Mouse (Mus musculus): ENCODE results near the gene Npas2. TPM values are rescaled to one million over a fixed set of nuclear protein-coding genes. Genes with fewer than 3 reads are reported as not detected.

Npas2 gene
- total RNA-seq, 1 experiment from 2014 or later, result 0.50 TPM

DNA sequence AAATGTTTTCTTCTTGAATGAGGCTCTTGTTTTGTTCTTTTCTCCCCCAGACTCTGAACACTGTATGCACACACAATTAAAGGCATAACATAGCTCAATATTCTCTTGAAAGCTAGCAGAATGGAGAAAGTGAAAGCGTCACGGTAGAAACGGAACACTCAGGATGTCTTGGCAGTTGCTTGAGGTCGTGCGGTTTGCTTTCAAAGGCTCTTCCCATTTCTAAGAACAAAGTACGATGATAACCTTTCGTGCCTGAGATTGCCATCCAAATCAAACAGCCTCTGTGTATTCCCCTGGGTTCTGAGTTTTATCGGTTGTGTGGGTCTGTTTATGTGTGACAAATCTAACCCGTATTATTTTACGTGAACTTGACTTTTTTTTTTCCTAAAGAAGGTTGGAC lies 11.5 kb downstream of the Npas2 start:
- ATAC-seq (replicated peaks in 1 of 2; ENCODE audit: insufficient read depth in 1 of 2, low FRiP score in 2 of 2, low TSS enrichment in 1 of 2, low read depth in 1 of 2, poor library complexity in 2 of 2, severe bottlenecking in 2 of 2), result peak; percentile 64 to 73

DNA sequence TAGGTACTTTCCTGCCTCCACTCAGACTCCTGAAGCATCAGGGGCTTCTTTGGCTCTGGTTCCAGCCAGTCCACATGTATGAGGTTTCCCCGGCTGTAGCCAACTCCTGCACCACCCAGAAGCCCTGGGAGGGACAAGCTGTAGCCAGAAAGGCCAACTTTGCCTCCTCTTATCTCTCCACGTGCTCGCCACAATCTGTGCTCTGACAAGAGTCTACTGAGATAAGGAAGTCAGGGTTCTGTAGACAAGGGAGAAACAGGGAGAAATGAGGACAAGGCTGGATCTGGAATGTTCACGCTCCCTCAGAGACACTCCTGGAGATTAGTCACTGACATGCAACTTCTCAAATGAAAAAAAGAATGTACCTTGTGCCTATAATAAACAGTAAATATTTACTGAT lies 12.2 kb downstream of the Npas2 start:
- no peak for ATAC-seq (replicated peaks in 1 of 2; ENCODE audit: insufficient read depth in 1 of 2, low FRiP score in 2 of 2, low TSS enrichment in 1 of 2, low read depth in 1 of 2, poor library complexity in 2 of 2, severe bottlenecking in 2 of 2)

DNA sequence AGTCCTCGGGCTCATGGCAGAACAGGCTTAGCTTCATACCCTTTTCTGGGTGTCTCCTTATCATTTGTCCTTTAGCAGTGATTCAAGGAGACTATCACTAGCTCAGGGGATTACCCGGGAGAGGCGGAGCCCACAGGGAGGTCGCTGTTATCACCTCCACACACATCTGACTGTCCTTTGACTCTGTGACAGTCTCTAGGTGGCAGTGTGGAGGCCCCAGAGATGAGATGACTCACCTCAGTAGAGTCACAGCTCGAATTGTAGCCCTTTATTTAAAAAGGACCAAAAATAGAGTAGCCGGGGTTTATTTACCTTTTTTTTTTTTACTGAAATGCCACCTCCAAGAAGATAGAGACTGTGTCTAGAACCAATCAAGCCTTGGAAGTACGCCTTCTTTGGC lies 13.4 kb downstream of the Npas2 start:
- ATAC-seq (replicated peaks in 1 of 2; ENCODE audit: insufficient read depth in 1 of 2, low FRiP score in 2 of 2, low TSS enrichment in 1 of 2, low read depth in 1 of 2, poor library complexity in 2 of 2, severe bottlenecking in 2 of 2), result no peak

GRCm38 (mm10) chr1:39210928-39211327 lies 17.4 kb downstream of the Npas2 start:
- peak; percentile 65 to 68; a peak in 3 of 4 replicates for ATAC-seq (replicated peaks in 1 of 2; ENCODE audit: insufficient read depth in 1 of 2, low FRiP score in 2 of 2, low TSS enrichment in 1 of 2, low read depth in 1 of 2, poor library complexity in 2 of 2, severe bottlenecking in 2 of 2)

DNA sequence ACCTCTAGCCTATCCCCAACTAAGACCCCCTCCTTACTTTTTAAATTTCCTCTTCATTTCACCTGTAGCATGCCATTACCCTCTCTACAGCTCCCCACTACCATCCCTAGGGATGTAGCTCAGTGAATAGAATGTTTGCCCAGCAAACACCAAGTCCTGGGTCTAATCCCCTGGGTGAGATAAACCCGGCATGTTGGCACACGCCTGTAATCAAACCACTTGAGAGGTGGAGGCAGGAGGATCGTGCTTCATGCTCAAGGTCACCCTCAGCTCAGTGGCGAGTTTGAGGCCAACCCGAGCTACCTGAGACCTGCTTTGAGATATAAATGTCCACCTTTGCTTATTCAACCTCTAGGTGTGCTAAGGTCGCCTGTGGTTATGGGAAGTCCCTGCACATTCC lies 19.5 kb downstream of the Npas2 start:
- ATAC-seq (replicated peaks in 1 of 2; ENCODE audit: insufficient read depth in 1 of 2, low FRiP score in 2 of 2, low TSS enrichment in 1 of 2, low read depth in 1 of 2, poor library complexity in 2 of 2, severe bottlenecking in 2 of 2), result no peak

DNA sequence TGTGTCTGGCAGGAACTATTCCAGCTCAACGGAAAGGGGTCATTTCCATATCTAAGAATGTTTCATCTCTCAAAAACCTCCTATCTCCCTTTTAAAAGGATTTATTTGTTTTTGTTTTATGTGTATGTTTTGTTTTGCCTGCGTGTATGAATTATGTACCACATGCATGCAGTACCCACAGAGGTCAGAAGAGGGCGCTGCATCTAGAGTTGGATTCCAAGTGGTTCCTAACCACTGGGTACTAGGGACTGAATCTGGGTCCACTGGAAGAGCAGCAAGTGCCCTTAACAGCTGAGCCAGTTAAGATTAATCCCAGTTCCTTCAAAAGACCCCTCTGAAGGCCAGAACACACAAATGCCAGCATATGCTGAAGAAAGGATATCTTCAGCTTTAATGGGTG lies 24.1 kb downstream of the Npas2 start:
- ATAC-seq (replicated peaks in 1 of 2; ENCODE audit: insufficient read depth in 1 of 2, low FRiP score in 2 of 2, low TSS enrichment in 1 of 2, low read depth in 1 of 2, poor library complexity in 2 of 2, severe bottlenecking in 2 of 2), result no peak

DNA sequence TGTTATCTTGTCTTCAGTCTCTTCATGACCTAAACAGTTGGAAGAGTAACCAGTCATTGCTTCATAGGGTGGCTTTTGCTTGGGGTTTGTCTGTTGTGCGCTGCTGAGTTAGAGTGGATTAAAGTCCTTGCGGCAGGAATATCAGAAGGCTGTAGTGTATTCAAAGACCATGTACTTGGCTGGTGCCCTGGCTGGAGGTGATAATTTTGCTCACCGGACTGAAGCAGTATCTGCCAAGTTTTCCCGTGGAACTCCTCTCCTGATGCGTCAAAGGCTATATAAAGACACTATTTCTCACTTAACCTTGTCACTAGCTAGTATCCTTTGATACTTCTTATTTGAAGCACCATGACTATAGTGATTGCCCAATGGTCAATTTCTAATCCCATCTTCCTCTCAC lies 34.9 kb downstream of the Npas2 start:
- no peak for ATAC-seq (replicated peaks in 1 of 2; ENCODE audit: insufficient read depth in 1 of 2, low FRiP score in 2 of 2, low TSS enrichment in 1 of 2, low read depth in 1 of 2, poor library complexity in 2 of 2, severe bottlenecking in 2 of 2)

DNA sequence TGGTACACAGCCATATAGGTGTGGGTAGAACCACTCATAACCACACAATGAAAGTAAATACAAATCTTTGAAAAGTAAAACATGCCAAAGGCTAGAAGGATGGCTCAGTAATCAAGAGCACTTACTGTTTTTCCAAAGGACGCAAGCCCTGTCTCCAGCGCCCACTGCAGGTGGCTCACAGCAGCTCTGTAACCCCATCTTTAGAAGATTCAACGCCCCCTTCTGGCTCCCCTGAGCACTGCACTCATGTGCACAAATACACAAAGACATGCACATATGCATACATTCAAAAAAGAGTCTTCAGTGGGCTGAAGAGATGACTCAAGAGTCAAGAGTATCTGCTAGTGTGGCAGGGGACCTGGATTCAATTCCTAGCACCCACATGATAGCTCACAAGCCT lies 36.5 kb downstream of the Npas2 start:
- ATAC-seq (replicated peaks in 1 of 2; ENCODE audit: insufficient read depth in 1 of 2, low FRiP score in 2 of 2, low TSS enrichment in 1 of 2, low read depth in 1 of 2, poor library complexity in 2 of 2, severe bottlenecking in 2 of 2), result no peak

DNA sequence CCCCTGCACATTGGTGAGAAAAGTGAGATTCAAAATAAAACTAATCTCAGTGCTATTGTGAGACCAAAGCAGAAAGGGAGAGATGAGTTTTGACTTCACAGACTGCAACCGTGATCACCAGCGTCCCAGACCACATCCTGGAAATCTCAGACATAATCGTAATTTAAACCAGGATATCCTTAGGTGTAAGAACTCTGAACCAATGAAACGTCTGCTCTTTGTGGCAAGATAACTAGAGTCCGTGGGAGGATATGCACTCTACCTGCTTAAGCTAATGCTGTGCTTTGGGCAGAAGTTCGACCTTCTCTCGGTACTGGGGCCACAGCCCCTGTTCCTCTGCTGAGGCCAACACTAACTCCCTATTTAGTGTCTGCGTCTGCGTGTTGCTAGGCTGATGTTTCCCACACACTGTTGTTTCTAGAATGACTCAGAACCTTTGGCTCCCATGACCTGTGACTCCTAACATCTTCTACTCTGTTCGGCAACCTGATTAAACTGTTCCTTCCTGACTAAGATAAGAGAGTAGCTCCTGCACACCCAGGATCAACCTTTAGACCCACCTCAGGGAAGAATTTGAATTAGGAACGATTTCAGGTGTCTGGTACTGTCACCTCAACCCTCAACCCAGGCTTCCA lies 41.4 kb downstream of the Npas2 start:
- no peak for ATAC-seq (replicated peaks in 1 of 2; ENCODE audit: insufficient read depth in 1 of 2, low FRiP score in 2 of 2, low TSS enrichment in 1 of 2, low read depth in 1 of 2, poor library complexity in 2 of 2, severe bottlenecking in 2 of 2)

- no peak for ATAC-seq (replicated peaks in 1 of 2; ENCODE audit: insufficient read depth in 1 of 2, low FRiP score in 2 of 2, low TSS enrichment in 1 of 2, low read depth in 1 of 2, poor library complexity in 2 of 2, severe bottlenecking in 2 of 2)
Observed at GRCm38 (mm10) chr1:39237503-39238255, 44.1 kb downstream of the Npas2 start.

- ATAC-seq (replicated peaks in 1 of 2; ENCODE audit: insufficient read depth in 1 of 2, low FRiP score in 2 of 2, low TSS enrichment in 1 of 2, low read depth in 1 of 2, poor library complexity in 2 of 2, severe bottlenecking in 2 of 2), result no peak
Observed at GRCm38 (mm10) chr1:39240860-39241584, 47.5 kb downstream of the Npas2 start.

GRCm38 (mm10) chr1:39244726-39245125 lies 51.2 kb downstream of the Npas2 start:
- no peak for ATAC-seq (replicated peaks in 1 of 2; ENCODE audit: insufficient read depth in 1 of 2, low FRiP score in 2 of 2, low TSS enrichment in 1 of 2, low read depth in 1 of 2, poor library complexity in 2 of 2, severe bottlenecking in 2 of 2)

DNA sequence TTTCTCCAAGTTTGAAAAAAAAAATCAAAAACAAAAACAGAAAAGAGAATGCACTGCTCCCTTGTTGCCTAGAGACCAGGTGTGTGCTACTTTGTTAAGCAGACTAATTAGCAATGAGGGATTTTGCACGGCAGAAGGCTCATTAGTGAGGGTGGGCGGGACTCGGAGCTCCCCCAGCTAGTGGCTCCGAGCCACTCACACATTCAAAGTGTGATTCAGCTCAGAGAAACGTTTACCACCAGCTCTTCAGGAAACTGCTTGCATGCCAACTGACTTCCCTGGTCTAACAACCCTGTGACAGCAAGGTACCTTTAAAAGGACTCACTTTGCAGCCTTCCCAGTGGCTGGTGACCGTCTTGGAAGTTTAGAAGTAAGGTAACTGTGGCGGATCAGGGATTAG lies 58.1 kb downstream of the Npas2 start:
- ATAC-seq (replicated peaks in 1 of 2; ENCODE audit: insufficient read depth in 1 of 2, low FRiP score in 2 of 2, low TSS enrichment in 1 of 2, low read depth in 1 of 2, poor library complexity in 2 of 2, severe bottlenecking in 2 of 2), result no peak

DNA sequence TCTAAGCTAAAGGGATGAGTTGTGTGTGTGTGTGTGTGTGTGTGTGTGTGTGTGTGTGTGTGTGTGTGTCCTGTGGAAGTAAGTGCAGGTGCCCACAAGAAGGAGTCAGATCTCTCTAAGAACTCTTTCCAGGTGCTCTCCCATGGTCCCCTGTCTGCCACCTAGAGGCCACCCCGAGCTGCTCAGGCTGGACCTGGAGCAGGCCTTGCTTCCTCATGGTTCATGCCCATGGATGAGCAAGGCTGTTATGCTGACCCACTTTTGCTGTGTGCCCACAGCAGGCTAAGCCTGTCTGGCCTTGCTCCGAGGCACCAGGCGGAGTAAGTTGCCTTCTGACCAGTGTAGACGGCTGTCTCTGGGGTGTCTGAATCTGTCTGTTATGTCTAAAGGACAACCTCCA lies 60.2 kb downstream of the Npas2 start:
- ATAC-seq (replicated peaks in 1 of 2; ENCODE audit: insufficient read depth in 1 of 2, low FRiP score in 2 of 2, low TSS enrichment in 1 of 2, low read depth in 1 of 2, poor library complexity in 2 of 2, severe bottlenecking in 2 of 2), result 0 out of 4 replicates have a peak, but pooled peaks of 1 of the 2 experiments have one; percentile 29

DNA sequence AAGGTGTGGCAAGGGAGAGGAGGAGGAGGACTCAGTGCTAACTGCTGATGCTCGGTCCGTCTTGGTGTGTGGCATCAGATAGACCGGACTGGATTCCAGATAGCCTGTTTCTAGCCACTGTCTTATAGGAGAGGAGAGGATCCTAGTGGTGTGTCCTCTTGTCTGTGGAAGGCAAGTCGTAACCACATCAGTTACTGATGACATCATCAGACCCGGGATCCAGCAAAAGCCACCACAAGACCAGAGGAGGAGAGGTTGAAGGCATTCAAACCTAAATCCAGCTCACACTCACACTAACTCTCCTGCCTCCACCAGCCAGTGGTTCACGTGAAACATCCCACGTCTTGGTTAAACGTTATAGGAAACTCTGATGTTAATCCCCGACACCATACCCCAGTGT lies 62.5 kb downstream of the Npas2 start:
- no peak for ATAC-seq (replicated peaks in 1 of 2; ENCODE audit: insufficient read depth in 1 of 2, low FRiP score in 2 of 2, low TSS enrichment in 1 of 2, low read depth in 1 of 2, poor library complexity in 2 of 2, severe bottlenecking in 2 of 2)

DNA sequence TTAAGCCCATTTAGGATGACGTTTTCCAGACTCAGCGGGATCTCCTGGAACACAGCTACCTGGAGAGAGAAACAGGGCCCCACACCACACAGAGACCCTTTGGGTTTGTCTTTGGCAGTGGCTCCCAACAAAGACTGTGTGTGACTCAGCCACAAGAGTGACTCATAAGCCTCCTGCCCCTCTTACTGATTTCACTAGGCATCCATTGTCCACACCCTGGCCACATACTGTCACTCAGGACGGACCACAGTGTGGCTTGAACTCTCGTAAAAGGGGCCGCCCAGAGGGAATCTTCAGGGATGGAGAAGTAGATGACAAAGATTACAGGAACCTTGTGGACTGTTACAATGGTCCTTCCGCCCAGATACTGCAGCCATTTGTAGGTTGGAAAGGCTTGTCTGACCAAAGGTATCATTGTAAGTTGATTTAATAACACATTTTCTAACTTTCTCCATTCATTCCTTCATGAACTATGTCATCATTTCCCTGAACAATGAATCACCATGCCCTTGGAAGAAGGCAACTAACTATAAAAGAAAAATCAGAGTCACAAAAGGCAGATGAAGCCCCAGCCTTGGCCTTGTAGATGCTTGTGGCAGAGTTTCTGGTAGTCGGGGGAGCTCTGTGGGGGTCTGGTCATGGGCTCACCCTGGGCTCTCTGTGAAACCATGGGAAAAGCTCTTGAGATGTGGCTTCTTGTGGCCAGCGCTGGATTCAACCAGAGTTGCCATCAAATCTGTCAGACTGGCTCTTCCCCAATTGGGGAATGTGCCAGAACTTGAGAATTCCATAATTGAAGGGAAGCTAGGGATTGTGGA lies 63.2 kb downstream of the Npas2 start:
- ATAC-seq (replicated peaks in 1 of 2; ENCODE audit: insufficient read depth in 1 of 2, low FRiP score in 2 of 2, low TSS enrichment in 1 of 2, low read depth in 1 of 2, poor library complexity in 2 of 2, severe bottlenecking in 2 of 2), result no peak

- no peak for ATAC-seq (replicated peaks in 1 of 2; ENCODE audit: insufficient read depth in 1 of 2, low FRiP score in 2 of 2, low TSS enrichment in 1 of 2, low read depth in 1 of 2, poor library complexity in 2 of 2, severe bottlenecking in 2 of 2)
Observed at GRCm38 (mm10) chr1:39257331-39257594, 63.7 kb downstream of the Npas2 start.

GRCm38 (mm10) chr1:39259668-39260067 lies 66.1 kb downstream of the Npas2 start:
- no peak for ATAC-seq (replicated peaks in 1 of 2; ENCODE audit: insufficient read depth in 1 of 2, low FRiP score in 2 of 2, low TSS enrichment in 1 of 2, low read depth in 1 of 2, poor library complexity in 2 of 2, severe bottlenecking in 2 of 2)
